Mouse (Mus musculus): ENCODE results near the gene Chd2. TPM values are rescaled to one million over a fixed set of nuclear protein-coding genes. Genes with fewer than 3 reads are reported as not detected.

The Chd2 gene
- polyA plus RNA-seq, 1 experiment from 2014 or later = 46.7 TPM

GRCm38 (mm10) chr7:73390426-73391001 lies 151.1 kb downstream of the Chd2 start:
- Histone ChIP-seq H3K9ac (peak overlapping the region; percentile 31), H3K9me3 (replicated peaks) (no peaks in the 10 kb centered on the region), H3K27me3 (no peaks in the 10 kb centered on the region), H3K4me1 (peaks cover 48% of the 10 kb centered on the region), H3K4me2 (replicated peaks) (peak overlapping the region; percentile 77), H3K36me3 (no peaks in the 10 kb centered on the region), H3K27ac (replicated peaks) (peak overlapping the region; percentile 97), H3K4me3 (replicated peaks) (peak overlapping the region; percentile 76)
- peak; percentile 25; the same call in 1 of the 2 replicates for ATAC-seq (ENCODE audit: insufficient number of reproducible peaks, low FRiP score, low TSS enrichment, low read depth)
- 3% methylated on average over 18 of the region's 18 CpGs for WGBS

DNA sequence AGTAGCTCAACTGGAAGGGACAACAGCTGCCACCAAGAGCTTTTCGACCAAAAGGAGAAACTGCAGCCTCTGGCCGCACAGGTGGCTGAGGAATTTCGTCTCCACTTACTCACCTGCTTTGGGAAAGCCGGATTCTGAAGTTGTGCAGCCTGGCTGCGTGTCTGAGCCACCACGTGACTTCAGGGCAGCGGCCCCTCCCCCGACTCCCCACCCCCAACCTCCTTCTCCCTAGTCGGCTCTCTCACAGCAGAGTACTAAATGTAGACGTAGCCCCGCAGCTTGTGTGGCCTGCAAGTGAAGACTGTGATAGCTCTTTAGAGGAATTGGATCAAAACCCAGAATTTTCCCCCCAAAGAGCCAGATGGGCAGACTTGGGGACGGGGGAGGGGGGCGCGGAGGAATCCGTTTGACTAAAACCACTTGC lies 151.7 kb downstream of the Chd2 start:
- Histone ChIP-seq H3K9ac (0 out of 2 replicates have a peak overlapping the region, but pooled peaks have one; percentile 31), H3K4me1 (peaks cover 42% of the 10 kb centered on the region), H3K27me3 (no peaks in the 10 kb centered on the region), H3K36me3 (no peaks in the 10 kb centered on the region), H3K9me3 (replicated peaks) (no peaks in the 10 kb centered on the region), H3K4me2 (replicated peaks) (peak overlapping the region; percentile 77), H3K27ac (replicated peaks) (peak overlapping the region; percentile 97), H3K4me3 (replicated peaks) (peak overlapping the region; percentile 76)
- 0 out of 2 replicates have a peak, but pooled peaks have one; percentile 12 for ATAC-seq (ENCODE audit: insufficient number of reproducible peaks, low FRiP score, low TSS enrichment, low read depth)
- 3% methylated on average over 15 of the region's 15 CpGs for WGBS

- H3K4me1 ChIP-seq = peaks cover 37% of the 10 kb centered on the region
- H3K4me3 ChIP-seq (replicated peaks) = peak overlapping the region; percentile 76
- WGBS = 15% methylated on average over 9 of the region's 9 CpGs
- no peaks in the 10 kb centered on the region for H3K27me3 ChIP-seq
- no peaks in the 10 kb centered on the region for H3K9me3 ChIP-seq (replicated peaks)
- ATAC-seq (ENCODE audit: insufficient number of reproducible peaks, low FRiP score, low TSS enrichment, low read depth) = no peak
- peak overlapping the region; percentile 77 for H3K4me2 ChIP-seq (replicated peaks)
- peak overlapping the region; percentile 97 for H3K27ac ChIP-seq (replicated peaks)
- no peak overlapping the region for H3K9ac ChIP-seq
- no peaks in the 10 kb centered on the region for H3K36me3 ChIP-seq
Measured at GRCm38 (mm10) chr7:73389419-73389818, 152.2 kb downstream of the Chd2 start.

- H3K9me3 ChIP-seq (replicated peaks) = no peaks in the 10 kb centered on the region
- ATAC-seq (ENCODE audit: insufficient number of reproducible peaks, low FRiP score, low TSS enrichment, low read depth) = no peak
- H3K9ac ChIP-seq = no peak overlapping the region
- H3K4me2 ChIP-seq (replicated peaks) = no peak overlapping the region
- no peaks in the 10 kb centered on the region for H3K27me3 ChIP-seq
- H3K4me3 ChIP-seq (replicated peaks) = no peak overlapping the region
- H3K36me3 ChIP-seq = no peaks in the 10 kb centered on the region
- no peak overlapping the region for H3K27ac ChIP-seq (replicated peaks)
- WGBS = 63% methylated on average over 2 of the region's 2 CpGs
- H3K4me1 ChIP-seq = peaks cover 32% of the 10 kb centered on the region
Measured at GRCm38 (mm10) chr7:73388866-73389265, 152.8 kb downstream of the Chd2 start.

DNA sequence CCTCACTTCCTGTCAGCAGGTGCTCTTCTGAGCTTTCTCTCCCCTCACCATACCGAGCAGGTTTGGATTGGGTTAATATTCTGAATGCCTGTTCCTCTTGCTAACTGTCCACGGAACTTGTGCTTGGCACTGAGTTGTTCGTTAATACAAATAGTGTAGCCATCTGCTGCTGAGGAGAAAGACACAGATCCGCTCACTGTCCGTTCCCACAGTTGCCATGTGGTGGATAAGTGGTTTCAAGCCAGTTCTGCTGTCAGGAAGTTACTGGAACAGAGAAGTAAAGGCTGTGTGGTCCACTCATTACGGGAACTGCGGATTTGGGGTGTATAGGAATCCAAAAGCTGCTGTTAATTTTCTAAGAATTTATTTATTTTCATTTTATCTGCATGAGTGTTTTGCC lies 158.8 kb downstream of the Chd2 start:
- H3K9ac ChIP-seq = no peak overlapping the region
- no peak for ATAC-seq (ENCODE audit: insufficient number of reproducible peaks, low FRiP score, low TSS enrichment, low read depth)

DNA sequence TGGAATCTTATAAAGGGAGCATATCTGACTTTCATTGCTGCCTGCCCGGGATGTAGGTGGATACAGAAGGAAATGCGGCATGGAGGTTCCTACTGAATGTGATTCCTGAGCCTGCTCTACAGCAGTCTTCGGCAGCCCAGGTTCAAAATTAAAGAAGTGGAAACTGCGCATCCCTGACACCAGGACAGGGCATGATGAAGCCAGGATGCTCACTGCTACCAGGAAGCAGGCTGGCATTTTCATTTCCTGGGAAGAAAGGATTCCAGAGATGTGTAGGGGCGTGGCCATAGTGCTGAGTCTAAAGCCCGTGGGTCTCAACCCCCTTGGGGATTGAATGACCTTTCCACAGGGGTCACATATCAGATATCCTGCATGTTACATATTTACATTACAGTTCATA lies 163.6 kb downstream of the Chd2 start:
- ATAC-seq (ENCODE audit: insufficient number of reproducible peaks, low FRiP score, low TSS enrichment, low read depth) = no peak
- peak overlapping the region; percentile 97 for H3K4me2 ChIP-seq (replicated peaks)
- no peak overlapping the region for H3K9ac ChIP-seq
- 69% methylated on average over 6 of the region's 6 CpGs for WGBS
- H3K27me3 ChIP-seq = peaks cover 33% of the 10 kb centered on the region
- no peaks in the 10 kb centered on the region for H3K9me3 ChIP-seq (replicated peaks)
- H3K4me3 ChIP-seq (replicated peaks) = peak overlapping the region; percentile 71
- peaks cover 34% of the 10 kb centered on the region for H3K4me1 ChIP-seq
- H3K36me3 ChIP-seq = no peaks in the 10 kb centered on the region
- H3K27ac ChIP-seq (replicated peaks) = no peak overlapping the region

More for the DNA sequence above, 158.8 kb downstream of the Chd2 start:
- Histone ChIP-seq H3K27me3 (peaks cover 10% of the 10 kb centered on the region), H3K27ac (replicated peaks) (no peak overlapping the region), H3K9me3 (replicated peaks) (no peaks in the 10 kb centered on the region), H3K4me2 (replicated peaks) (no peak overlapping the region), H3K36me3 (no peaks in the 10 kb centered on the region), H3K4me3 (replicated peaks) (no peak overlapping the region), H3K4me1 (peaks cover 13% of the 10 kb centered on the region; the same call in 1 of the 2 replicates)
- 69% methylated on average over 7 of the region's 7 CpGs for WGBS

GRCm38 (mm10) chr7:73377307-73377706 lies 164.3 kb downstream of the Chd2 start:
- H3K9ac ChIP-seq = no peak overlapping the region
- H3K27me3 ChIP-seq = peaks cover 37% of the 10 kb centered on the region
- ATAC-seq (ENCODE audit: insufficient number of reproducible peaks, low FRiP score, low TSS enrichment, low read depth) = no peak
- no peaks in the 10 kb centered on the region for H3K36me3 ChIP-seq
- H3K27ac ChIP-seq (replicated peaks) = 0 out of 2 replicates have a peak overlapping the region, but pooled peaks have one; percentile 7
- H3K4me2 ChIP-seq (replicated peaks) = peak overlapping the region; percentile 97
- peak overlapping the region; percentile 71 for H3K4me3 ChIP-seq (replicated peaks)
- peaks cover 35% of the 10 kb centered on the region for H3K4me1 ChIP-seq
- H3K9me3 ChIP-seq (replicated peaks) = no peaks in the 10 kb centered on the region
- WGBS = 47% methylated on average over 12 of the region's 12 CpGs

Other genes starting within 250 kb of the Chd2 start
- 23.0 and 24.1 TPM in 2 replicates for gene Rgma, start 166.3 kb downstream of the Chd2 start, polyA plus RNA-seq (2015; fragmentation: Nextera tagmentation; extraction: Ambion mirVana)
- 51.0 and 55.6 TPM in 2 replicates for gene Fam174b, start 198.5 kb upstream of the Chd2 start, polyA plus RNA-seq (2015; fragmentation: Nextera tagmentation; extraction: Ambion mirVana)

All from embryonic facial prominence, embryonic 15.5 days (tissue).